Mouse (Mus musculus): Measurements from ENCODE around the gene Lyve1. TPM values are rescaled to one million over a fixed set of nuclear protein-coding genes. Genes with fewer than 3 reads are reported as not detected.

Lyve1 gene
- total RNA-seq, 4 experiments from 2014 or later, result 1.9 to 12.4 (median 7.3) TPM

DNA sequence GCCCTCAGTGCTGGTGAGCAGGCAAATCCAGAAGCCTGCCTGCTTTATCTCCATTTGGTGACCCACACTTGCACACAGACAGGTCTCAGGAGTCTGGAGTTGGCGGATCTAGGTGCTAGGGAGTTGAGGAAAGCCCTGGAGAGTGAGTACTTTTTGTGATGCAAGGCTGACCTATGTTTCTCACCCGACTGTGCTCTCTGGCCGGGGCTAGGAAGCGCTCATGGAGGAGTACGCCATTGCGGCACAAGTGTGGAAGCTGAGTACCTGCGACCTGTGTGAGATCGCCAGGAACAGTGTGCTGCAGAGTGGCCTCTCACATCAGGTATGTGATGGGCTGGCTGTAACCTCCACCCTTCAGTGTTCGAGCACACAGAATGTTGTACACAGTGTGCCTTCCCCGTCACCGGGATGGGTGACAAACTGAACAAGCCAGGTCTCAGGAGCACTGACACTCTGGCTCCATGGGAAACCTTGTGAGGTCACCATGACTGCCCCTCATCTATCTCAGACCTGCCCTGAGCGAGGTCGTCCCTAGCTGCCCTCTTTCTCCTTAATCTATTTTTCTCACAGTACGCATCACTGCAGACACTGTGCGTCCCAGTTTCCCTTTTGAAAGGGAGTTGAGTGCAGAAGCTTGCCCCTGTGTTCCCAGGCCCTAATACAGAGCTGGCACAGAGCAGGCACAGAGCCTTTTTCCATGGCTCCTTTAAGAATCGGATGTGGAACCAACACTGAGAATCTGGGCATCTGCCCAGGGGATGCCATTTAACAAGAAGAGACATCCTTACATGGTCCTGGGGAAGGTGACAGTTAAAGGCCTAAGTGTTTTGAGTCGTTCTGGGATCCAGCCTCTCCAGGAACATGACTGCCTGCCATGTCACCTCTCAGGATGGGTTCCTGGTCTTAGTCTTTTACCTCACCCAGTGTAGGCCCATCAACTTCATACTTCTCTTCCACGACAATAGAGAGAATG is 53.2 kb downstream of the Lyve1 start:
- no peak for DNase-seq

- DNase-seq, result no peak
These were observed 54.1 kb downstream of the Lyve1 start for GRCm38 (mm10) chr7:110808962-110809361.

DNA sequence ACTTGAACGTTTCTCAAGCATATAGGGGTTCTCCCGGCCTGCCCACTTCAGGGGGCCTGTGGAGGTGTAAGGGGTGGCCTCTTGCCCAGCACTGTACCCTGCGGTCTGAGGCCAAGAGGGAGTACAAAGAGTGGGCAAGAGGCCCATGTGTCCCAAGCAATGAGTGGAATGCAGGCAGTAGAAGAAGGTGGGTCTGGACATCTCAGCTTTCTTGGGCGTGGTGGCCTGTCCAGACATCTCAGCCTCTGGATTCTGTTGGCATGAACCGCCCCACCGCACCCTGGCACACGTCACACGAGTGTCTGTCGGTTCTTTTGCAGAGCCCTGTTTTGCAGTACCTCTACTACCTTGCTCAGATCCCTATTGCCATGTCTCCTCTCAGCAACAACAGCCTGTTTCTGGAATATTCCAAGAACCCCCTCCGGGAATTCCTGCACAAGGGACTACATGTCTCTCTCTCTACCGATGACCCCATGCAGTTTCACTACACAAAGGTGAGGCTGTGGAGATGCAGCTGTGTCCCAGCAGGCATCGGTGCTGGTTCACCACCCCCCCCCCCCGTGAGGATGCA is 55.5 kb downstream of the Lyve1 start:
- DNase-seq, result no peak

DNA sequence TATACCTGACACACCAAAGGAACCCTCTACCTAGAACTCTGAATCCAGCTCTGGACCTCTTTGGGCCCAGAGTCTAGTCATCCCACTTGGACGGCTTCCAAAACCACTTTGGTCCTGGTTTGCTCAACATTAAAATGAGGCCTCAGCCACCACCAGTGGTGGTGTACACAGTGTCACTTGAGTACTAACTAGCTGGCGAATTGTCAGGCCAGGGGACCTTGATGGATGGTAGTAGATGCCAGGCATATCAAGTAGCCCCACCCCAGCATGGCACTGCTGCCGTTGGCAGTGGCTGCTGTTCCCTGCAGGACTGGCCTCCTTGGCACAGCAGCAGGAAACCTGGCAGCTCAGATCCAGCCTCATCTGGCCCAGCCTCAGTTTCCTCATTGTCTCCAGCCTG is 58.8 kb downstream of the Lyve1 start:
- peak; percentile 40 for DNase-seq

- no peak for DNase-seq
These were observed 59.9 kb downstream of the Lyve1 start for GRCm38 (mm10) chr7:110803131-110803530.

- peak; percentile 60 for DNase-seq
These were observed 62.0 kb downstream of the Lyve1 start for GRCm38 (mm10) chr7:110801028-110801427.

Small RNA genes within 50 kb of the gene (microRNA-seq; reads per million reads assigned to microRNA genes)
- gene Gm47282, result 0 reads per million in 2 experiments

Other genes with a start within 250 kb of the Lyve1 start
- gene Sbf2, start 248.3 kb downstream of the Lyve1 start, total RNA-seq (2022), result 10 to 100 TPM; 39.5 to 68.9 (median 55.1) TPM
- 10 to 100 TPM; 21.2 to 81.4 (median 35.9) TPM for gene Adm, start 235.6 kb downstream of the Lyve1 start, total RNA-seq (2022)
- 10 to 100 TPM; 17.8 to 53.3 (median 39.2) TPM for gene Ampd3, start 95.0 kb downstream of the Lyve1 start, total RNA-seq (2022)
- gene Rnf141, start 18.8 kb downstream of the Lyve1 start, total RNA-seq (2022), result 10 to 100 TPM; 62.0 to 88.2 (median 80.4) TPM
- gene Mrvi1, start 119.2 kb upstream of the Lyve1 start, total RNA-seq (2022), result 10 to 100 TPM; 11.5 to 16.7 (median 13.7) TPM
- 10 to 100 TPM; 37.4 to 52.6 (median 44.0) TPM for gene Ctr9, start 165.7 kb upstream of the Lyve1 start, total RNA-seq (2022)
- gene Eif4g2, start 219.8 kb upstream of the Lyve1 start, total RNA-seq (2022), result 100 to 1,000 TPM; 727 to 811 (median 783) TPM

All from adrenal gland, adult 8-10 months (tissue).